Mouse (Mus musculus) limb, embryonic 12.5 days (tissue): ENCODE results near the gene Acp4. TPM values are rescaled to one million over a fixed set of nuclear protein-coding genes. Genes with fewer than 3 reads are reported as not detected.

ENCODE experiments used
- ATAC-seq: fragments of 200-750 bp; cut with Nextera tagmentation; 2 replicates; pipeline ENCODE4 v1.8.0; 2017; ENCODE audit warnings: low read depth, moderate TSS enrichment; ENCODE audit not compliant: insufficient number of reproducible peaks, insufficient read depth, low FRiP score, low TSS enrichment
- H3K27ac ChIP-seq: fragments of 300-500 bp; sonication (generic); 2 replicates; pipeline ENCODE4 v1.5.1; 2016; ENCODE audit warnings: mild to moderate bottlenecking, moderate library complexity
- H3K27me3 ChIP-seq: fragments of 300-500 bp; sonication (generic); 2 replicates; pipeline ENCODE4 v1.6.1; 2016; ENCODE audit warnings: mild to moderate bottlenecking, moderate library complexity
- H3K36me3 ChIP-seq: fragments of 300-500 bp; sonication (generic); 2 replicates; pipeline ENCODE4 v1.6.1; 2016; ENCODE audit warnings: mild to moderate bottlenecking, moderate library complexity
- H3K4me1 ChIP-seq: fragments of 300-500 bp; sonication (generic); replicated peaks from 2 replicates; pipeline ENCODE4 v1.6.1; 2016
- H3K4me2 ChIP-seq: fragments of 300-500 bp; sonication (generic); 2 replicates; pipeline ENCODE4 v1.6.1; 2016; ENCODE audit warnings: mild to moderate bottlenecking, moderate library complexity
- H3K4me3 ChIP-seq: fragments of 300-500 bp; sonication (generic); replicated peaks from 2 replicates; pipeline ENCODE4 v1.5.1; 2016; ENCODE audit warnings: mild to moderate bottlenecking
- H3K9ac ChIP-seq: fragments of 300-500 bp; sonication (generic); replicated peaks from 2 replicates; pipeline ENCODE4 v1.6.1; 2016; ENCODE audit warnings: mild to moderate bottlenecking, moderate library complexity
- H3K9me3 ChIP-seq: fragments of 300-500 bp; sonication (generic); 2 replicates; pipeline ENCODE4 v1.6.1; 2016; ENCODE audit warnings: mild to moderate bottlenecking, moderate library complexity
- WGBS: fragments of 180-500 bp; shearing (Covaris S2); methylation state at CpG from one replicate; pipeline ENCODE4 v1.1.7; 2016; 5-methylcytosine and 5-hydroxymethylcytosine counted together
- polyA plus RNA-seq: library from polyadenylated mRNA; unstranded; fragments of >200 nt; fragmentation: Nextera tagmentation; extraction: Ambion mirVana; gene quantifications from 2 replicates; pipeline ENCODE4 v1.2.1, GENCODE M21; 2016

Gene Acp4
- polyA plus RNA-seq, 1 experiment from 2014 or later: not detected

GRCm38 (mm10) chr7:44281586-44281985 lies 24.4 kb upstream of the Acp4 start:
- Histone ChIP-seq H3K27me3 (peaks cover 11% of the 10 kb centered on the region), H3K4me1 (no peaks in the 10 kb centered on the region), H3K9ac (no peak overlapping the region), H3K4me3 (no peak overlapping the region), H3K36me3 (no peaks in the 10 kb centered on the region), H3K4me2 (no peak overlapping the region), H3K27ac (no peak overlapping the region), H3K9me3 (0 out of 2 replicates have a peak, but pooled peaks cover 1% of the 10 kb centered on the region)
- 81% methylated on average over 7 of the region's 7 CpGs for WGBS
- no peak for ATAC-seq

- H3K9ac ChIP-seq: no peak overlapping the region
- WGBS: 67% methylated on average over 1 of the region's 1 CpGs
- H3K4me2 ChIP-seq: no peak overlapping the region
- no peak overlapping the region for H3K27ac ChIP-seq
- H3K36me3 ChIP-seq: no peaks in the 10 kb centered on the region
- H3K4me1 ChIP-seq: no peaks in the 10 kb centered on the region
- no peak for ATAC-seq
- no peaks in the 10 kb centered on the region for H3K9me3 ChIP-seq
- peaks cover 18% of the 10 kb centered on the region for H3K27me3 ChIP-seq
- no peak overlapping the region for H3K4me3 ChIP-seq
These were observed 23.8 kb upstream of the Acp4 start for GRCm38 (mm10) chr7:44280959-44281358.

- 40% methylated on average over 2 of the region's 2 CpGs for WGBS
- Histone ChIP-seq H3K4me1 (no peaks in the 10 kb centered on the region), H3K9ac (no peak overlapping the region), H3K36me3 (no peaks in the 10 kb centered on the region), H3K9me3 (no peaks in the 10 kb centered on the region), H3K4me2 (no peak overlapping the region), H3K4me3 (no peak overlapping the region), H3K27me3 (peaks cover 49% of the 10 kb centered on the region), H3K27ac (no peak overlapping the region)
- no peak for ATAC-seq
These were observed 20.1 kb upstream of the Acp4 start for GRCm38 (mm10) chr7:44277250-44277622.

DNA sequence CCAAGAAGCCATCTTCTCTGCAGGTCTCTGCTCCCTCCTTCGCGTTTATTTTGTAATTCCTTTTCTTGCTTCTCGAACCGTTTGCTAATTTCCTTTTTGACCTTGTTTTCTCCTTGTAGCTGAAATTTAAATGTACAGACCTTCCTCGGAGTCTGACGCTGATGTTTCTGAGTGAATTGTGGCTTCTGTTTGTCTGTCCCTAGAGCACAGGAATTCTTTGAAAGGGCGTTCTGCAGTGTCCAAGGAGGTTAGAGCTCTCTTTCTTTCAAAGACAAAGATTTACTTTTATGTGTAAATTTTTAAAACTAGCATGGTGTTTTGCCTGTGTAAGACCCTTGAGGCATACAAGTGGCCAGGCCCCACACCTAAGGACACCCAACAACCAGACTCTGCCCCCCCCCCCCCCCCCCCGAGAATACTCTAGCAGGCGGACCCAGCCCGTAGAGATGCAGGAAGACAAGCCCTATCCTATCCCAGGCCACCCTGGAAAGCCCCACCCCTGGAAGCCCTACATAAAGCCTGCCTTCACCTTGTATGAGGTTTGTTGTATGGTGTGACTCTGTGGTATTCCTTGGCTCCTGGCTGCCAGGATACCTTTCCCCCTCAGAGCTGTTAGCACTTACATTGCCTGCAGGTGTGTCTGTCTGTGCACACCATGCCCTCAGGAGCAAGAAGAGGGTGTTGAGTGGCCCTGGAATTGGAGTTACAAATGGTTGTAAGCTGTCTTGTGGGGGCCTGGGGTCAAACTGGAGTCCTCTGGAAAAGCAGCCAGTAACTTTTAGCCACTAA lies 19.5 kb upstream of the Acp4 start:
- Histone ChIP-seq H3K9ac (no peak overlapping the region), H3K27me3 (peaks cover 49% of the 10 kb centered on the region), H3K4me3 (no peak overlapping the region), H3K4me1 (no peaks in the 10 kb centered on the region), H3K4me2 (no peak overlapping the region), H3K9me3 (no peaks in the 10 kb centered on the region), H3K27ac (no peak overlapping the region), H3K36me3 (no peaks in the 10 kb centered on the region)
- 70% methylated on average over 10 of the region's 10 CpGs for WGBS
- ATAC-seq: no peak

- H3K27ac ChIP-seq: no peak overlapping the region
- no peak for ATAC-seq
- no peaks in the 10 kb centered on the region for H3K9me3 ChIP-seq
- H3K4me1 ChIP-seq: no peaks in the 10 kb centered on the region
- WGBS: 77% methylated on average over 3 of the region's 3 CpGs
- peaks cover 52% of the 10 kb centered on the region for H3K27me3 ChIP-seq
- H3K9ac ChIP-seq: no peak overlapping the region
- no peaks in the 10 kb centered on the region for H3K36me3 ChIP-seq
- no peak overlapping the region for H3K4me2 ChIP-seq
- H3K4me3 ChIP-seq: no peak overlapping the region
These were observed 18.4 kb upstream of the Acp4 start for GRCm38 (mm10) chr7:44275546-44275945.

DNA sequence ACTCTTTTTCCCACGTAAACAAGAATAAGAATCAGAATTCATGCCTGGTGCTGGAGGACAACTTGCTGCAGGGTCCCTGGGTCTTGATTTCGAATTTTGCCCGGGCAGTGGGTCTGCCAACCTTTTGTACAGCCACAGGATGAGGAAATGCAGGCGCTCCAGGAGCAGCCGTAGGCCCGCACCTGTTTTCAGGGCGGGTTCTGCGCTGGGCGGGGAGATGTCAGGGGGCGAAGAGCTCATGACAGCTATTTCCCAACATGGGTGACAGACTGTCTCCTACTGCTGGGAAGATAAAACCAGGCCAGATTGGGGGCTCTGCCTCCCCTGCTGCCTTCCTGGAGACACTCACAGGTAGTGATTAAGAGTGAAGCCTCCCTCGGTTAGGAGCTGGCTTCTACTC lies 16.9 kb upstream of the Acp4 start:
- Histone ChIP-seq H3K27ac (no peak overlapping the region), H3K9me3 (no peaks in the 10 kb centered on the region), H3K36me3 (no peaks in the 10 kb centered on the region), H3K4me2 (no peak overlapping the region), H3K9ac (no peak overlapping the region), H3K4me3 (no peak overlapping the region), H3K27me3 (peaks cover 56% of the 10 kb centered on the region), H3K4me1 (no peaks in the 10 kb centered on the region)
- 23% methylated on average over 11 of the region's 11 CpGs for WGBS
- no peak for ATAC-seq

DNA sequence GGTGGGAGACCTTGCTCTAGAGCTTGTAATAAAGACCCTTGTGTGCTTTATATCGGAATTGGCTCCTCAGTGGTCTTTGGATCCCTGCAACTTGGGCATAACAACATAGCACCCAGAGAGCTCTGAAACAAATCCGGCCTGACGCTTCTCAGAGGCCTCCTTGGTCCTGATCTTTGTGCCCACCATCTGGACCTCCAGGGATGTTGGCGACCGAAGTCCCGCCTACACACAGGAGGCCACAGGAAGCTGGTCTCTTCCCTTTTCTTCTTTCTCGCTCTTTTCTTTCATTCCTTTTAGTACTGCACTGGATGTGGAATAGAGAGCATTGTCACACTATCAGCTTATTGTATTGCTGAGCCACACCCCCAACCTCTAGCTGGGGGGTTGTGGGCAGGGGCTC lies 16.3 kb upstream of the Acp4 start:
- H3K4me3 ChIP-seq: no peak overlapping the region
- H3K27me3 ChIP-seq: peaks cover 61% of the 10 kb centered on the region
- H3K4me2 ChIP-seq: no peak overlapping the region
- H3K27ac ChIP-seq: no peak overlapping the region
- whole genome bisulfite sequencing: 61% methylated on average over 7 of the region's 7 CpGs
- H3K4me1 ChIP-seq: no peaks in the 10 kb centered on the region
- no peaks in the 10 kb centered on the region for H3K9me3 ChIP-seq
- ATAC-seq: no peak
- no peak overlapping the region for H3K9ac ChIP-seq
- H3K36me3 ChIP-seq: no peaks in the 10 kb centered on the region

GRCm38 (mm10) chr7:44272546-44272945 lies 15.4 kb upstream of the Acp4 start:
- no peak for ATAC-seq
- H3K9ac ChIP-seq: no peak overlapping the region
- WGBS: 85% methylated on average over 7 of the region's 7 CpGs
- no peak overlapping the region for H3K4me2 ChIP-seq
- no peaks in the 10 kb centered on the region for H3K4me1 ChIP-seq
- peaks cover 67% of the 10 kb centered on the region for H3K27me3 ChIP-seq
- no peak overlapping the region for H3K27ac ChIP-seq
- no peaks in the 10 kb centered on the region for H3K36me3 ChIP-seq
- H3K4me3 ChIP-seq: no peak overlapping the region
- no peaks in the 10 kb centered on the region for H3K9me3 ChIP-seq

GRCm38 (mm10) chr7:44271309-44271708 lies 14.1 kb upstream of the Acp4 start:
- WGBS: 73% methylated on average over 2 of the region's 2 CpGs
- Histone ChIP-seq H3K9ac (no peak overlapping the region), H3K27ac (no peak overlapping the region), H3K9me3 (no peaks in the 10 kb centered on the region), H3K4me1 (no peaks in the 10 kb centered on the region), H3K36me3 (no peaks in the 10 kb centered on the region), H3K4me2 (no peak overlapping the region), H3K27me3 (peaks cover 69% of the 10 kb centered on the region), H3K4me3 (no peak overlapping the region)
- no peak for ATAC-seq

GRCm38 (mm10) chr7:44269397-44269796 lies 12.2 kb upstream of the Acp4 start:
- Histone ChIP-seq H3K9ac (no peak overlapping the region), H3K4me3 (no peak overlapping the region), H3K27ac (no peak overlapping the region), H3K4me2 (no peak overlapping the region), H3K4me1 (no peaks in the 10 kb centered on the region), H3K9me3 (no peaks in the 10 kb centered on the region), H3K27me3 (peaks cover 61% of the 10 kb centered on the region), H3K36me3 (no peaks in the 10 kb centered on the region)
- ATAC-seq: no peak
- WGBS: 87% methylated on average over 2 of the region's 2 CpGs

DNA sequence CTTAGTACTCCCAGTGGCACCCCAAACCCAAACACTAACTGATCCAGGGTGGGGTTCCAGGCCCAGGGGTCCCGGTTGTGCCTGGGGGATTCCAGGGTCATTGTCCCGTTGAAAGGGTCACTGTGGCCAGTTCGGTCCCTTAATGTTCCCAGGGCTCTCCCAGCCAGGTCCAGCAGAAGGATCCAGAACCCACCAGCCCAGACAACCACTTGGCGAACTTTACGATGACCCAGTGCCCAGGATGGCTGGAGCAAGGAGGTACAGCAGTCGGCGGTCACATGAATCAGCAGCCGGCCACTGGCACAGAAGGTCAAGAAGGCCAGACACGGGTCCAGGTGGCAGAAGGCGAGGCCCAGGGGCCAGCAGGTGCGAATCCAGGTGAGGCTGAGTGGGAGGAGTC lies 10.9 kb upstream of the Acp4 start:
- peaks cover 60% of the 10 kb centered on the region for H3K27me3 ChIP-seq
- H3K4me1 ChIP-seq: peaks cover 4% of the 10 kb centered on the region
- no peak overlapping the region; the same call in 1 of the 2 replicates for H3K9ac ChIP-seq
- no peaks in the 10 kb centered on the region for H3K9me3 ChIP-seq
- H3K4me2 ChIP-seq: no peak overlapping the region
- ATAC-seq: no peak
- no peak overlapping the region for H3K27ac ChIP-seq
- no peaks in the 10 kb centered on the region for H3K36me3 ChIP-seq
- H3K4me3 ChIP-seq: no peak overlapping the region
- 77% methylated on average over 11 of the region's 11 CpGs for WGBS
